Mouse (Mus musculus) limb, embryonic 15.5 days (tissue): ENCODE results near the gene Capns1. TPM values are rescaled to one million over a fixed set of nuclear protein-coding genes. Genes with fewer than 3 reads are reported as not detected.
A peak's percentile ranks its signal among the peaks of the same experiment; 100 is the strongest.

Experiments
- ATAC-seq: fragments of 200-750 bp; cut with Nextera tagmentation; 2 replicates; pipeline ENCODE4 v1.8.0; 2017; ENCODE audit warnings: low read depth, moderate TSS enrichment; ENCODE audit not compliant: insufficient number of reproducible peaks, low FRiP score, low TSS enrichment
- H3K27ac ChIP-seq: fragments of 300-500 bp; sonication (generic); 2 replicates; pipeline ENCODE4 v1.5.1; 2015; ENCODE audit warnings: moderate library complexity, mild to moderate bottlenecking, inconsistent platforms
- H3K27me3 ChIP-seq: fragments of 300-500 bp; sonication (generic); 2 replicates; pipeline ENCODE4 v1.6.1; 2015; ENCODE audit warnings: inconsistent platforms
- H3K36me3 ChIP-seq: fragments of 300-500 bp; sonication (generic); 2 replicates; pipeline ENCODE4 v1.6.1; 2015; ENCODE audit warnings: inconsistent platforms
- H3K4me1 ChIP-seq: fragments of 300-500 bp; sonication (generic); 2 replicates; pipeline ENCODE4 v1.6.1; 2015; ENCODE audit warnings: inconsistent platforms
- H3K4me2 ChIP-seq: fragments of 300-500 bp; sonication (generic); 2 replicates; pipeline ENCODE4 v1.6.1; 2015; ENCODE audit warnings: mild to moderate bottlenecking, inconsistent platforms
- H3K4me3 ChIP-seq: fragments of 300-500 bp; sonication (generic); 2 replicates; pipeline ENCODE4 v1.5.1; 2015; ENCODE audit warnings: mild to moderate bottlenecking, inconsistent platforms
- H3K9ac ChIP-seq: fragments of 300-500 bp; sonication (generic); 2 replicates; pipeline ENCODE4 v1.6.1; 2015; ENCODE audit warnings: inconsistent platforms
- H3K9me3 ChIP-seq: fragments of 300-500 bp; sonication (generic); 2 replicates; pipeline ENCODE4 v1.6.1; 2016; ENCODE audit warnings: inconsistent platforms
- WGBS: fragments of 180-500 bp; shearing (Covaris S2); methylation state at CpG from one replicate; pipeline ENCODE4 v1.1.7; 2015; 5-methylcytosine and 5-hydroxymethylcytosine counted together
- polyA plus RNA-seq: library from polyadenylated mRNA; unstranded; fragments of >200 nt; fragmentation: Nextera tagmentation; extraction: Ambion mirVana; gene quantifications from 2 replicates; pipeline ENCODE4 v1.2.1, GENCODE M21; 2015

The Capns1 gene
- polyA plus RNA-seq, 1 experiment from 2014 or later: 117 TPM

DNA sequence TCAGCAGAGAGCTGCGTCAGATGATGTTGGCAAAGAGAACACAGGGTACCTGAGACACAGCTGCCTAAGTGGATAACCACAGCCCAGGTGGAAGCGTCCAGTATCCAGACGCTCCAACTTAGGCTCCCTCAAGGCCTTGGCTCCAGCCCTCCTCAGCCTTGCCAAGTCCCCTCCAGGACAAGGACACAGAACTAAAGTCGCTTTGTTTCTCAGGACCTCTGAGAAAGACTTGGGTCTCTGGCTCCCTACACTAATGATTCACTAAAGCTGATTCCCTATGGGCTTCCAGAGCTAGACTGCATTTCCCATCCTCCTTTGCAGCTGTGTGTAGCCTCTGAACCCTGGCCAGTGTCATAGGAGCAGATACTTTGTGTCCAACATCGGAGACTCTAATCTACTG lies 1.6 kb upstream of the Capns1 start:
- Histone ChIP-seq H3K9me3 (no peaks in the 10 kb centered on the region), H3K9ac (no peak overlapping the region), H3K4me2 (no peak overlapping the region), H3K36me3 (no peaks in the 10 kb centered on the region), H3K27ac (no peak overlapping the region), H3K27me3 (no peaks in the 10 kb centered on the region), H3K4me1 (peaks cover 13% of the 10 kb centered on the region; the same call in 1 of the 2 replicates), H3K4me3 (no peak overlapping the region)
- ATAC-seq: no peak
- WGBS: 76% methylated on average over 5 of the region's 5 CpGs

DNA sequence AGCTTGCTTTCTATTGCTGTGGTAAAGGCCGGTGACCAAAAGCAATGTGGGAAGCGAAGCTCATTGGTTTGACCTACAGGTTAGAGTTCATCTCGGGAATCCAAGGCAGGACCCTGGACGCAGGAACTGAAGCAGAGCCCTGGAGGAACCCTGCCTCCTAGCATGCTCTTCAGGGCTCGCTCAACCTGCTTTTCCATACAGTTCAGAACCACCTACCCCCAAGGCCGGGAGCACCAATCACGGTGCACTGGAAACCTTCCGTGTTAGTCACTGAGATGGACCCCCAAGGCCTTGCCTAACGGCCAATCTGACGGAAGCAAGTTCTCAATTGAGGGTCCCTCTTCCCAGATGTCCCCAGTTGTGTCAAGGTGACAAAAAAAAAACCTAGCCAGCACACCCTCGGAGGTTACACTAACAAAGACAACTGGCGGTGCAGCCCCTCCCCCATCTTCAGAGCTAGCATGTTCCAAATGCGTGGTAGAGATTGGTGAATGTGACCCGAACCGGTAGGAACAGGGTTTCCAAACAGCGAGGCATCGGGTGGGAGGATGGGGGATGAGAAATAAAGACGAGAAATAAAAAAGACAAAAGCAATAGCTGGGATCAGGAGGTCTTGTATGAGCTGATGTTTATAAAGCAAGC lies 1.0 kb upstream of the Capns1 start:
- no peak for ATAC-seq
- Histone ChIP-seq H3K9ac (no peak overlapping the region), H3K27ac (no peak overlapping the region), H3K4me2 (no peak overlapping the region), H3K27me3 (no peaks in the 10 kb centered on the region), H3K4me3 (no peak overlapping the region), H3K36me3 (no peaks in the 10 kb centered on the region), H3K4me1 (peaks cover 16% of the 10 kb centered on the region; the same call in 1 of the 2 replicates), H3K9me3 (no peaks in the 10 kb centered on the region)
- WGBS: 68% methylated on average over 18 of the region's 18 CpGs

DNA sequence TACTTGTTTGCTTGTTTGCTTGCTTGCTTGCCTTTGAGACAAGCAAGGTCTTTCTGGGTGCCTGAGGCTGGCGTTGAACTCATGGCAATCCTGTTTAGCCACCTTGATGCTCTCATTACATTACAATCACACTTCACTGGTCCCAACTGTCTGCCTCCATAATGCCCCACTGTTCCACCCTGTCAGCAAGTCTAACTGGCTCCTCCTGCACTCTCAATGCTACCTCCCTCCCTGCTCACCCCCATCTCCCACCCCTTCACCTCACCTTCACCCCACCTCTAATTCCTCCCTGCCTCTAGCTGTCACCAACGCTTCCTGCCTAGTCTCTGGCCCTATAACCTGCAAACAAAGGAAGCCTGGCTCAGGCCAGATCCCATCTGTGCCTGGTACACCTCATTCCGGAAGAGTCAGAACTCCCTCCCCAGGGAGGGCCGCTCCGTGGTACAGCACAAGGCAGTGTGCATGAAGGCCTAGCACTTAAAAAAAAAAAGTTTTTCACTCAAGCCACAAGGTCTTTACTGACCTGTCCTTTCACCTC lies 950 bp downstream of the Capns1 start:
- Histone ChIP-seq H3K27ac (peak overlapping the region; percentile 27; the same call in 1 of the 2 replicates), H3K4me2 (no peak overlapping the region), H3K27me3 (no peaks in the 10 kb centered on the region), H3K36me3 (peaks cover 2% of the 10 kb centered on the region; the same call in 1 of the 2 replicates), H3K4me1 (peaks cover 27% of the 10 kb centered on the region), H3K9me3 (no peaks in the 10 kb centered on the region), H3K9ac (no peak overlapping the region), H3K4me3 (no peak overlapping the region)
- ATAC-seq: no peak
- WGBS: 60% methylated on average over 5 of the region's 5 CpGs

DNA sequence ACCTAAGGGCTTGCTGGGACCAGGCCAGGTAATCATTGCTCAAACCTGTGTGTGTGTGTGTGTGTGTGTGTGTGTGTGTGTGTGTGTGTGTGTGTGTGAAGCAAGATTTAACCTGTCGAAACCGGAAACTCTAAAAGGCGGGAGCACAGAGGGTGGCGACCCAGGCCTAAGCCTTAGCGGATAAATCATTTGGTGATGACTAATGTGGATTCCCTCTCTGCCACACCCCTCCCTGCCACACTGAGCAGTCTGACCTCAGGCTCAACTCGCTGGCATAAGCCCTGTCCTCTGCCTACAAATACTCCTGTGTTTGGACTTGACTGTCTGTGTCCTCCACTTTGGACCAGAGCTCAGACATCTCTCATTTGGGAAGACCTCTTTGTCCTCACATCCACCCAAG lies 2.4 kb downstream of the Capns1 start:
- peaks cover 32% of the 10 kb centered on the region for H3K4me1 ChIP-seq
- no peaks in the 10 kb centered on the region for H3K27me3 ChIP-seq
- WGBS: 51% methylated on average over 6 of the region's 6 CpGs
- no peak overlapping the region for H3K27ac ChIP-seq
- no peaks in the 10 kb centered on the region for H3K9me3 ChIP-seq
- H3K36me3 ChIP-seq: peaks cover 17% of the 10 kb centered on the region
- H3K4me3 ChIP-seq: no peak overlapping the region
- H3K4me2 ChIP-seq: no peak overlapping the region
- H3K9ac ChIP-seq: no peak overlapping the region
- ATAC-seq: no peak

DNA sequence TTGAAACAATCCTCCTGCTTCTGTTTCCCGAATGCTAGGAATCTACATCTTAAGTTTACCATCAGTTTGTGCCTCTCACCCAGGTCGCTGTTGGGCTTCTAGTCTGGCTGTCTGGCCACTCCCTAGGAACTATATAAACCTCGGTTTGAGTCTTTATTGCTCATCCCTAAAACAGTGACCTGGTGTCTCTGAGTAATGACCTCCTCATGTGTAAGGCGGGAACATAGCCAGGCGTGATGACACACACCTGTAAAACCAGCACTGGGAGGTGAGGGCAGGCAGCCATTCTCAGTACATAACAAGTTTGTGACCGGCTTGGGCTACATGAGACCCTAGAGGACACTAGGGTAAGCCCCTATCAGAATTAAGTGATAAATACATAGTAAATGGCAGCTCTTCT lies 3.1 kb downstream of the Capns1 start:
- 53% methylated on average over 6 of the region's 6 CpGs for WGBS
- no peak for ATAC-seq
- H3K9me3 ChIP-seq: no peaks in the 10 kb centered on the region
- peak overlapping the region; percentile 81; the same call in 1 of the 2 replicates for H3K4me3 ChIP-seq
- H3K9ac ChIP-seq: no peak overlapping the region
- H3K27me3 ChIP-seq: no peaks in the 10 kb centered on the region
- H3K27ac ChIP-seq: no peak overlapping the region
- peak overlapping the region; percentile 64 for H3K4me2 ChIP-seq
- H3K4me1 ChIP-seq: peaks cover 32% of the 10 kb centered on the region
- H3K36me3 ChIP-seq: peaks cover 24% of the 10 kb centered on the region

DNA sequence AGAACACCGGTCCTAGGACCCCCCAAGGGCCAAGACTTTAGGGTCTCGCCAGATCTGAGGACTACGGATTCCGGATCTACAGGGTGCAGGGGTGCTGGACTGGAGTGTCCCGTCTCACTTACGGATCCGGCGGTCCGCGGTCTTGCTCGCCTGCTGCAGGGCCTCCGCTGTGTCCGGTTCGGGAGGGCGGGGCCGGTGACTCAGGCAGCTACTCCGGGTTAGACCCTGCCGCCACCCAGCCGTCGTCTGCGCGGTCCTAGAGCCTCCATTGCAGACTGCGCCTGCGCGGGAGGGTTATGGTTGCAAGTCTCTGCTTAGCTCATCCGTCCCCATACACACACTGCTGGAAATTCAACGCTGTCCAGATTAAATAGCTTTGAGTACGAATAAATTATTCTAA lies 3.7 kb downstream of the Capns1 start:
- WGBS: under 1% methylated on average over 28 of the region's 28 CpGs
- H3K4me2 ChIP-seq: peak overlapping the region; percentile 64
- H3K36me3 ChIP-seq: peaks cover 30% of the 10 kb centered on the region
- no peaks in the 10 kb centered on the region for H3K9me3 ChIP-seq
- peak; percentile 89 for ATAC-seq
- H3K27ac ChIP-seq: peak overlapping the region; percentile 93
- H3K4me3 ChIP-seq: peak overlapping the region; percentile 81
- no peaks in the 10 kb centered on the region for H3K27me3 ChIP-seq
- H3K9ac ChIP-seq: peak overlapping the region; percentile 77
- H3K4me1 ChIP-seq: peaks cover 32% of the 10 kb centered on the region

DNA sequence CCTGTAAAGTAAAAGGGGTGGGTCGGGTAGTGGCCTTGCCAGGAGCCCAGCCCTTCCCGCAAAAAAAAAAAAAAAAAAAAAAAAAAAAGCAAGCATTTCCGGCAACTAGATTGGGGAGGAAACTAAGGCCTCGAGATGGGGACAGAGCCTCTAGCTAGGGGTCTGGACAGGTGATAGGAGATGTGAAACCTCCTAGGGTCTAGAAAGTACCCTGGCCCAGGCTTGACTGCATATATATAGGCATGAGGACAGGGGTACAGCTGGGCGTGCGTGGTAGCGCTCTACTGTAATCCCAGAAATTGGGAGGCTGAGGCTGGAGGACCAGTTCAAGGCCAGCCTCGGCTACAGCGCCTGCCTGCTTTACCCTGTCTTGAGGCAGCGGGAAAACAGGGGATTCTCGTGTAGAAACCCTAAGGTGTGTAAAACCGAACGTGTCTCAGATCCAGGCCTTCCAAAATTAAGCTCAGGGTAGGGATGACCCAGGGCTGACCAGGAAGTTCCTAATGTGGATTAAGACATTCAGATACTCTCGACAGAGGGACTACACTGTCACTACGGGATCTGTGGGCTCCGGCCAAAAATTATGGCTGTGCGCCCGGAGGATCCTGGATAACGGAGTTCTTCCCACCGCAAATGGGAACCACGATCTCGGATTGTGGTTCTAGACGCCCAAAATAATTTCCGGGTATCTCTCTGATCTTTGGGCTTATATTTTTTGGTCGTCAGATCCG lies 4.3 kb downstream of the Capns1 start:
- Histone ChIP-seq H3K9me3 (no peaks in the 10 kb centered on the region), H3K4me1 (peaks cover 32% of the 10 kb centered on the region), H3K9ac (peak overlapping the region; percentile 77), H3K4me3 (peak overlapping the region; percentile 81), H3K36me3 (peaks cover 32% of the 10 kb centered on the region), H3K4me2 (peak overlapping the region; percentile 64), H3K27ac (peak overlapping the region; percentile 93), H3K27me3 (no peaks in the 10 kb centered on the region)
- no peak for ATAC-seq
- WGBS: under 1% methylated on average over 26 of the region's 26 CpGs

DNA sequence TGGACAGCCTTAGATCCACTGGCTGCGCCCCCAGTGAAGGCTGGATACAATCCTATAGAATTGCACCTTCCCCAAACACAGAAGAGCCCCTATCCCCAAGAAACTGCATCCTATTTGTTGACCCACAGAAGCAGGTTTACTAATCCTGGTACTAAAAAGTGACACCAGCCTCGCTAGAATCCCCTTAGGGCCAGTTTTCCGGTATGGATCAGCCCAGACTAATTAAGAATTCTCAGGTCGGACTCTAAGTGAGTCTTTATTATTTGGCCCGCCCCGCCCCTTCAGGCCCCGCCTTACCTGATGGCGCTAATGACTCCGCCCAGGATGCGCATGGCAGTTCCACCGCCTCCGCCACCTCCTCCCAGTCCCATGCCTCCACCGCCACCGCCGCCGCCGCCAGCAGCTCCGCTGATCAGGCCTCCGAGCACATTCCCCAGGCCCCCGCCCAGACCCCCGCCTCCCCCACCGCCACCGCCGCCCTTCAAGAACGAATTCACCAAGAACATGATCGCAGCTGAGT lies 5.0 kb downstream of the Capns1 start:
- Histone ChIP-seq H3K4me3 (peak overlapping the region; percentile 81), H3K9ac (peak overlapping the region; percentile 20), H3K4me1 (peaks cover 32% of the 10 kb centered on the region), H3K27ac (peak overlapping the region; percentile 93), H3K27me3 (no peaks in the 10 kb centered on the region), H3K9me3 (no peaks in the 10 kb centered on the region), H3K4me2 (peak overlapping the region; percentile 64), H3K36me3 (peaks cover 38% of the 10 kb centered on the region)
- ATAC-seq: no peak
- under 1% methylated on average over 26 of the region's 26 CpGs for WGBS

DNA sequence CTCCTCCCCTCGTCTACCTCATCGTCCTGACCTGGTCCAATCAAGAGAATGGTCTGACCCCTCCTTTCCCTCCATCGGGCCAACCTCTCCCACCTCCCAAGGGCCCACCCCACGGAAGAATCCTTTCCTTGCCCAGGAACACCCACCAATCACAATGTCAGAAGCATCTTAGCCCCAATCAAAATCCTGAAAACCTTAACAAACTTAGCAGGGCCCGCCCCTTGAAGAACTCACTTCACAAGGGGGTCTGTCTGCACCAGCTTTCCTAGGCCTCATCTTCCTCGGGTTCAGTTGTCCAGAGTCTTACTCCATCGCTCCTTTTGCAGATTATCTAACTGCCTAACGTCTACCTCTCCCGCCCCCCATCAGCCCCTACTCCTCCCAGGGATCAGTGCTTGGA lies 5.6 kb downstream of the Capns1 start:
- WGBS: 23% methylated on average over 9 of the region's 9 CpGs
- H3K27ac ChIP-seq: peak overlapping the region; percentile 93
- H3K4me1 ChIP-seq: peaks cover 28% of the 10 kb centered on the region
- peaks cover 44% of the 10 kb centered on the region for H3K36me3 ChIP-seq
- H3K9ac ChIP-seq: 0 out of 2 replicates have a peak overlapping the region, but pooled peaks have one; percentile 20
- peak overlapping the region; percentile 81 for H3K4me3 ChIP-seq
- H3K9me3 ChIP-seq: no peaks in the 10 kb centered on the region
- ATAC-seq: no peak
- peak overlapping the region; percentile 64 for H3K4me2 ChIP-seq
- H3K27me3 ChIP-seq: no peaks in the 10 kb centered on the region

DNA sequence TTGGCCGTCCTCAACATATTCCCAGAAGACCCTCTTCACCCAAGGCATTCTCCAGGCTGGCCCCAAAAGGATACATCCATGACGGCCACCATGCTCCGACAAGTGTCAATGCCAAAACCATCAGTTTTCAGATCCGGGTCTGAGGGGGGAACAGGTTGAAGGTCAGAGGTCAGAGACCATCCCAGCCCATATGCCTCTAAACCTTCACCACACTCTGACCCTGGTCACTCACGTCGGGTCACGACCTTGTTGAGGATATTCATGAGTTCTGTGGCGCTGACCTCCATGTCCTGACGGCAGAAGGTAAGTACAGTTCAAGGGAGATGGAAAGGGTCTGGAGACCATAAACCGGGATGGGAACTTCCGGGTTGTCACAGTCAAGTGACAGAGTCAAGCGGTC lies 6.5 kb downstream of the Capns1 start:
- ATAC-seq: no peak
- peaks cover 53% of the 10 kb centered on the region for H3K36me3 ChIP-seq
- H3K4me2 ChIP-seq: no peak overlapping the region
- no peak overlapping the region for H3K4me3 ChIP-seq
- peaks cover 23% of the 10 kb centered on the region for H3K4me1 ChIP-seq
- no peaks in the 10 kb centered on the region for H3K27me3 ChIP-seq
- no peak overlapping the region for H3K9ac ChIP-seq
- no peaks in the 10 kb centered on the region for H3K9me3 ChIP-seq
- 89% methylated on average over 12 of the region's 12 CpGs for whole genome bisulfite sequencing
- H3K27ac ChIP-seq: no peak overlapping the region

DNA sequence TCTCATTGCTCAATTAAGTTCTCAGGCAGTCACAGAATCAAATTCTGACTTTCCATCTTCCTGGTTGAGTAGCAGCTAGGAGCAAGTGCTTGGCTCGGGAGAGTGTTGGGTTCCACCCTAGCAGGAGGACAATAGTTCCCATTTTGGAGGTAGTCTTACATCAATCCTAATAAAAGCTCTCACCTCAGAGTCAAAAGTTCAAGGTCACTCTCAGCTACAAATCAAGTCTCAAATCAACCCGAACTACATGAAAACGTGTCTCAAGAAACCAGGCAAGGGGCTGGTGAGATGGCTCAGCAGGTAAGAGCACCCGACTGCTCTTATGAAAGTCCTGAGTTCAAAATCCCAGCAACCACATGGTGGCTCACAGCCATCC lies 9.5 kb downstream of the Capns1 start:
- Histone ChIP-seq H3K9ac (no peak overlapping the region), H3K27ac (no peak overlapping the region), H3K36me3 (peaks cover 75% of the 10 kb centered on the region), H3K4me2 (no peak overlapping the region), H3K9me3 (no peaks in the 10 kb centered on the region), H3K4me3 (no peak overlapping the region), H3K4me1 (peaks cover 22% of the 10 kb centered on the region), H3K27me3 (no peaks in the 10 kb centered on the region)
- 74% methylated on average over 4 of the region's 4 CpGs for WGBS
- ATAC-seq: no peak
